Mouse (Mus musculus) liver, embryonic 16.5 days (tissue): ENCODE results near the gene Plcd3. TPM values are rescaled to one million over a fixed set of nuclear protein-coding genes. Genes with fewer than 3 reads are reported as not detected.
A peak's percentile ranks its signal among the peaks of the same experiment; 100 is the strongest.

Experiments
- ATAC-seq: fragments of 200-750 bp; cut with Nextera tagmentation; 2 replicates; pipeline ENCODE4 v1.8.0; 2017; ENCODE audit warnings: low read depth, mild to moderate bottlenecking, moderate number of reproducible peaks, moderate library complexity
- H3K27ac ChIP-seq: fragments of 300-500 bp; sonication (generic); 2 replicates; pipeline ENCODE4 v1.5.1; 2014; ENCODE audit warnings: mild to moderate bottlenecking, low read length
- H3K27me3 ChIP-seq: fragments of 300-500 bp; sonication (generic); 2 replicates; pipeline ENCODE4 v1.6.1; 2014; ENCODE audit warnings: low read depth, low read length, mixed read lengths; ENCODE audit not compliant: control insufficient read depth, insufficient read depth
- H3K36me3 ChIP-seq: fragments of 300-500 bp; sonication (generic); 2 replicates; pipeline ENCODE4 v1.6.1; 2014; ENCODE audit warnings: mild to moderate bottlenecking; ENCODE audit not compliant: control insufficient read depth, insufficient read depth
- H3K4me1 ChIP-seq: fragments of 300-500 bp; sonication (generic); 2 replicates; pipeline ENCODE4 v1.6.1; 2014; ENCODE audit warnings: low read depth, low read length, mixed read lengths; ENCODE audit not compliant: control insufficient read depth
- H3K4me2 ChIP-seq: fragments of 300-500 bp; sonication (generic); 2 replicates; pipeline ENCODE4 v1.6.1; 2014; ENCODE audit warnings: low read depth, low read length, mixed read lengths
- H3K4me3 ChIP-seq: fragments of 300-500 bp; sonication (generic); 2 replicates; pipeline ENCODE4 v1.5.1; 2014; ENCODE audit warnings: low read depth, mild to moderate bottlenecking, low read length
- H3K9ac ChIP-seq: fragments of 300-500 bp; sonication (generic); 2 replicates; pipeline ENCODE4 v1.6.1; 2014; ENCODE audit warnings: low read depth, low read length
- H3K9me3 ChIP-seq: fragments of 300-500 bp; sonication (generic); replicated peaks from 2 replicates; pipeline ENCODE4 v1.6.1; 2016; ENCODE audit warnings: low read length; ENCODE audit not compliant: control insufficient read depth
- WGBS: fragments of 180-500 bp; shearing (Covaris S2); extraction: QIAGEN DNeasy Blood & Tissue Kit; methylation state at CpG from one replicate; pipeline ENCODE4 v1.1.7; 2014; ENCODE audit not compliant: insufficient replicate concordance; 5-methylcytosine and 5-hydroxymethylcytosine counted together
- polyA plus RNA-seq: library from polyadenylated mRNA; unstranded; fragments of >200 nt; fragmentation: Nextera tagmentation; extraction: Ambion mirVana; gene quantifications from 2 replicates; pipeline ENCODE4 v1.2.1, GENCODE M21; 2015

The Plcd3 gene
- polyA plus RNA-seq, 1 experiment from 2014 or later, result 0.40 TPM

DNA sequence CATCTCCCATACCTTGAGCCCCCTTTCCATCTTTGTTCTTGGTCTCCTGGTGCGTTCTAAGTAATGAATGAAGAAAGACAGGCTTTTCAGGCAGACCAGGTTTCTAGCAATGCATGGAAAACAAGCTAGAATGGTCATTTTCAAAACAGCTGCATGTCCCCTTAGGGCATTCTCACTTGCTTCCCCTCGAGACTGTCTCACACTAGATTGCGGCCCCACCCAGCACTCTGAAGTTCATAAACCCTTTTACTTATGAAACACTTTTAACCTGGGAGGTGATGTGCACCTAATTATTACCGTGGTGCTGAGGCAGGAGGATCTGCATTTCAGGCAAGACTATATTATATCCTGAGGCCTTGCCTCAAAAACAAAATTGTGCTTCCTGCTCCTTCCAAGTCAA is 12.3 kb upstream of the Plcd3 start:
- H3K9me3 ChIP-seq, result no peaks in the 10 kb centered on the region
- H3K27ac ChIP-seq, result no peak overlapping the region
- no peaks in the 10 kb centered on the region for H3K36me3 ChIP-seq
- no peaks in the 10 kb centered on the region for H3K27me3 ChIP-seq
- H3K4me2 ChIP-seq, result no peak overlapping the region
- H3K4me3 ChIP-seq, result no peak overlapping the region
- ATAC-seq, result no peak
- WGBS, result 78% methylated on average over 4 of the region's 4 CpGs
- no peak overlapping the region for H3K9ac ChIP-seq
- H3K4me1 ChIP-seq, result peaks cover 29% of the 10 kb centered on the region

- H3K4me1 ChIP-seq, result peaks cover 25% of the 10 kb centered on the region
- H3K27me3 ChIP-seq, result no peaks in the 10 kb centered on the region
- 69% methylated on average over 12 of the region's 12 CpGs for WGBS
- no peak for ATAC-seq
- H3K9me3 ChIP-seq, result no peaks in the 10 kb centered on the region
- no peak overlapping the region for H3K4me3 ChIP-seq
- no peak overlapping the region for H3K9ac ChIP-seq
- no peak overlapping the region for H3K4me2 ChIP-seq
- no peak overlapping the region for H3K27ac ChIP-seq
- no peaks in the 10 kb centered on the region for H3K36me3 ChIP-seq
Measured at GRCm38 (mm10) chr11:103113005-103113404, 11.5 kb upstream of the Plcd3 start.

- no peak overlapping the region for H3K27ac ChIP-seq
- no peaks in the 10 kb centered on the region for H3K9me3 ChIP-seq
- peak overlapping the region; percentile 5; the same call in 1 of the 2 replicates for H3K9ac ChIP-seq
- no peaks in the 10 kb centered on the region for H3K36me3 ChIP-seq
- H3K4me3 ChIP-seq, result no peak overlapping the region
- no peaks in the 10 kb centered on the region for H3K27me3 ChIP-seq
- no peak for ATAC-seq
- 48% methylated on average over 9 of the region's 9 CpGs for WGBS
- peak overlapping the region; percentile 53 for H3K4me2 ChIP-seq
- peaks cover 25% of the 10 kb centered on the region for H3K4me1 ChIP-seq
Measured at GRCm38 (mm10) chr11:103112552-103112912, 11.1 kb upstream of the Plcd3 start.

- no peak for ATAC-seq
- peak overlapping the region; percentile 11; the same call in 1 of the 2 replicates for H3K27ac ChIP-seq
- peak overlapping the region; percentile 53 for H3K4me2 ChIP-seq
- H3K4me1 ChIP-seq, result peaks cover 25% of the 10 kb centered on the region
- WGBS, result 12% methylated on average over 28 of the region's 28 CpGs
- no peaks in the 10 kb centered on the region for H3K27me3 ChIP-seq
- no peaks in the 10 kb centered on the region for H3K9me3 ChIP-seq
- peaks cover 3% of the 10 kb centered on the region; the same call in 1 of the 2 replicates for H3K36me3 ChIP-seq
- peak overlapping the region; percentile 5; the same call in 1 of the 2 replicates for H3K9ac ChIP-seq
- H3K4me3 ChIP-seq, result peak overlapping the region; percentile 23
Measured at GRCm38 (mm10) chr11:103111881-103112551, 10.6 kb upstream of the Plcd3 start.

- H3K4me2 ChIP-seq, result no peak overlapping the region
- WGBS, result 47% methylated on average over 10 of the region's 10 CpGs
- H3K4me3 ChIP-seq, result no peak overlapping the region
- H3K9me3 ChIP-seq, result no peaks in the 10 kb centered on the region
- no peak for ATAC-seq
- H3K36me3 ChIP-seq, result peaks cover 3% of the 10 kb centered on the region; the same call in 1 of the 2 replicates
- H3K9ac ChIP-seq, result no peak overlapping the region
- no peaks in the 10 kb centered on the region for H3K27me3 ChIP-seq
- no peak overlapping the region for H3K27ac ChIP-seq
- peaks cover 31% of the 10 kb centered on the region for H3K4me1 ChIP-seq
Measured at GRCm38 (mm10) chr11:103111301-103111700, 9.8 kb upstream of the Plcd3 start.

- 18% methylated on average over 4 of the region's 4 CpGs for WGBS
- Histone ChIP-seq H3K4me1 (peaks cover 53% of the 10 kb centered on the region), H3K27ac (peak overlapping the region; percentile 65), H3K9ac (no peak overlapping the region; the same call in 1 of the 2 replicates), H3K4me3 (peak overlapping the region; percentile 5), H3K4me2 (peak overlapping the region; percentile 79), H3K27me3 (peaks cover 8% of the 10 kb centered on the region), H3K9me3 (no peaks in the 10 kb centered on the region), H3K36me3 (peaks cover 3% of the 10 kb centered on the region; the same call in 1 of the 2 replicates)
- ATAC-seq, result peak; percentile 45
Measured at GRCm38 (mm10) chr11:103106386-103106785, 4.9 kb upstream of the Plcd3 start.

GRCm38 (mm10) chr11:103105810-103106209 is 4.4 kb upstream of the Plcd3 start:
- Histone ChIP-seq H3K36me3 (peaks cover 3% of the 10 kb centered on the region; the same call in 1 of the 2 replicates), H3K4me2 (peak overlapping the region; percentile 79), H3K27ac (peak overlapping the region; percentile 96), H3K27me3 (peaks cover 14% of the 10 kb centered on the region), H3K4me3 (peak overlapping the region; percentile 81), H3K9me3 (no peaks in the 10 kb centered on the region), H3K9ac (peak overlapping the region; percentile 87), H3K4me1 (peaks cover 54% of the 10 kb centered on the region)
- ATAC-seq, result no peak
- WGBS, result 78% methylated on average over 6 of the region's 6 CpGs

- peaks cover 3% of the 10 kb centered on the region; the same call in 1 of the 2 replicates for H3K36me3 ChIP-seq
- ATAC-seq, result no peak
- no peaks in the 10 kb centered on the region for H3K9me3 ChIP-seq
- peak overlapping the region; percentile 87 for H3K9ac ChIP-seq
- H3K4me1 ChIP-seq, result peaks cover 54% of the 10 kb centered on the region
- peak overlapping the region; percentile 96 for H3K27ac ChIP-seq
- peak overlapping the region; percentile 79 for H3K4me2 ChIP-seq
- peaks cover 20% of the 10 kb centered on the region for H3K27me3 ChIP-seq
- peak overlapping the region; percentile 81 for H3K4me3 ChIP-seq
- 61% methylated on average over 14 of the region's 14 CpGs for WGBS
Measured at GRCm38 (mm10) chr11:103105180-103105725, 3.8 kb upstream of the Plcd3 start.

DNA sequence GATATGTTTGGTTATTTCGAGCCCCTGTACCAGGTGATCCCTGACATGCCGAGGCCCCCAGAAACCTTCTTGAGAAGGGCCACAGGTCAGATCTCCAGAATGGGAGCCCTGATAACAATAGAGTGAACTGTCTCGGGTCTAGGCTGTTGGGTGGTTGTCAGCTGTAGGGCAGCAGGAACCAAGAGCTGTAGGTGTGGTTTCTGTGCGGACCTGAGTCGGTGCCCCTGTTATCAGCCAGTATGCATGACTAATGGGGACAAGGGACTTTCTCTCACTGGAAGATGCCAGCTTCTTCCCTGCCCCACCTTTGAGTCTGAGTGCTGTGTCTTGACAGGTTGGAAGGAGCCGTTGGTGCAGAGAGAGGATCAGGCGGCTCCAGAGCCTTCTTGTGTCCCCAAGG is 3.0 kb upstream of the Plcd3 start:
- H3K27me3 ChIP-seq, result peaks cover 28% of the 10 kb centered on the region
- H3K9me3 ChIP-seq, result no peaks in the 10 kb centered on the region
- peaks cover 54% of the 10 kb centered on the region for H3K4me1 ChIP-seq
- 23% methylated on average over 7 of the region's 7 CpGs for WGBS
- peak overlapping the region; percentile 79 for H3K4me2 ChIP-seq
- H3K27ac ChIP-seq, result peak overlapping the region; percentile 96
- H3K9ac ChIP-seq, result peak overlapping the region; percentile 87
- H3K36me3 ChIP-seq, result peaks cover 3% of the 10 kb centered on the region; the same call in 1 of the 2 replicates
- peak; percentile 59 for ATAC-seq
- H3K4me3 ChIP-seq, result peak overlapping the region; percentile 81
